Mouse (Mus musculus) kidney, adult 9 months (tissue): ENCODE results near the gene Apob.
A peak's percentile ranks its signal among the peaks of the same experiment; 100 is the strongest.
"Not testable (repeated sequence)": the region's sequence is repeated elsewhere in the genome, so short reads cannot be mapped to it uniquely, and the experiment has no call there.

Experiments used
- DNase-seq: peaks from one replicate; pipeline ENCODE4 v3.0.0; 2022

Apob gene

DNA sequence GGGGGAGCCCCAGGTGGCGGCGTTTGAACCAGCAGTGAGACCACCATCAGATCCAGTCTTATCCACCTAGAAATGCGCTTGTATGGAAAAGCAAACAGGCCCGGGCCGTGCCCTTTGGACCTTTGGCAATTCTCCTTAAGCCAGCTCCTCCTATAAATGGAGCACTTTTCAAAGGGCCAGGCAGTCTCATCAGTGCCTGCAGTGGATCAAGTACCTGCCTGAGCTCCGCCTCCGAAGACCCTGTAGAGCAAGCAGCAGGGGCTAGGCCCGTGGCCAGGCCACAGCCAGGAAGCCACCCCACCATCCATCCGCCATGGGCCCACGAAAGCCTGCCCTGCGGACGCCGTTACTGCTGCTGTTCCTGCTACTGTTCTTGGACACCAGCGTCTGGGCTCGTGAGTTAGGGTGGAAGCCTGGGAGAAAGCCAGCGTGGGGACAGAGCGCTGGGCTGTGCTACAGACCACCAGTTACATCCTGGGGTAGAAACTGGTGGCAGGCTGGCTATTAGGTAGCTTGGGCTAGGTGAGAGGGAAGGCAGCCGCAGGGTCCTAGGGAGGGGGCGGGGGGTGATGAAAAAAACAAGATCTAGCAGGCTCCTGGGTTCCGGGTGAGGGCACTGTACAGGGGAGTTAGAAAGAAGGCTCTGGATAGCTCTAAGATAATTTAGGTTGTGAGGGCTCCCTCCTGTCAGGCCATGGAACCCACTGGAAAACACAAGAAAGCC, at the start of gene Apob:
Gene Apob (plus strand): TSS at position 183 of the 724 bp plus-strand sequence.
- DNase-seq: peak; percentile 81

DNA sequence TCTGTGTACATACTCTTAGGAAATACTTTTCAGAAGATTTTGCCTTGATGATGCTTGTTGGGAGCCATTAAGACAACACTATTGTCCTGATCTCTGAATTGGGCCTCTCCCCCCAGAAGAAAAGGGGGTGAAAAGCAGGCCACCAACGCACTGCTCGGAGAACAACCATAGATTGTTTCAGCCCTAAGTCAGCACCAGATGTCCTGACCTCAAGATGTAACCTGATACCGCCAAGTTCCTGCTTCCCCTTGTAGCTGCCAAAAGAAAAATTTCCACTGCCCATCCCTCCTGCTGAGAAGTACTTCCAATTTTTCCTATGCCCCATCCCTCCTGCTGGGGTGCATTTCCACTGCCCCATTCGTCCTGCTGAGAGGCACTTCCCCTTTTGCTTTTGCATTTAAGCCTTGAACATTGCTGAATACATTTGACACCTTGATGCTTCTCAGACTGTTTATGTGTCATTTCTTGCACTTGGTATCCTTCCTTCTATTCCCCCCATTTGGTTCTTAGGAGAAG, 45.0 kb upstream of the Apob start:
- no peak for DNase-seq

DNA sequence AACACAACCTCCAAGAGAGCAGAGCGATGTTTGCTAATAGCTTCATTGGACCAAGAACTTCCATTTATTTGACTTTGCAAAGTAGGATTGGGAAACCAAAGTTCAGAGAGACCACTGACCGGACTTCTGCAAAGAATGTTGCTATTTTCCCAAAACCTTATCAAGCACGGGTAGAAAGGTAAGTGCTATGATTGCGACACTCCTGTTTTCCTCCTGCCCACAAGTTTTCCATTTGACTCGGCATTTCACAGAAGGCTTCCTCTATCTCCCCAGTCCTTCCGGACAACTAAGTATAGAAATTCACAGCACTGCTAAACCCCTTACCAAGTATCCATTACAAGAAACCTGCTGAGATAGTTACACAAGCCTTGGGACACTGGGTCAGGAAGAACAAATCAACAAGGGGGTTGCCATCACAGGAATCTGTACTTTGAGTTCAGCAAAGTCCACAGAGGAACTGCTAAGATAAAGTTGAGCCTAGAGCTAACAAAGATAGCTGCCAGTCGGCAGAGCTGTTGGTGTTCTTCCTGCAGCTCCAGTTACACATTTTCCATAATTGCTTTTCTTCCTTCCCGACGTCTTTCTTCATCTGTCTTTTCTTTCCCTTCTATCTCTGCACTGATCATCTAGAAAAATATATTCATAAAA, 27.2 kb upstream of the Apob start:
- DNase-seq: no peak

DNA sequence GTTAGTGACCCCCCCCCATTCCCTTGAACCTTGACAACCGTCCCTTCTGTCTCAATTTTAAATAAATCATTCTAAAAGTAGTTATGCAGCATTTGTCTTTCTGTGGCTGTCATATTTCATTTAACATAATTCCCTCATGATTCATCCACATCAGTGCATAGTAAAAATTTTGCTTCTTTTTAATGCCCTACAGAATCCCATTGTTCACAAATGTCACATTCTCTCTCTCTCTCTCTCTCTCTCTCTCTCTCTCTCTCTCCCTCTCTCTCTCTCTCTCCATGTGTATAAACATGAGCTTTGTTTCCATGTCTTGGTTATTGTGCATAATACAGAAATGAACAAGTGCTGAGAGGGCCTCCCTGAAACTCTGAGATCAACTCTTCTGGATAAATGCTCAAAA, 18.6 kb upstream of the Apob start:
- DNase-seq: no peak

DNA sequence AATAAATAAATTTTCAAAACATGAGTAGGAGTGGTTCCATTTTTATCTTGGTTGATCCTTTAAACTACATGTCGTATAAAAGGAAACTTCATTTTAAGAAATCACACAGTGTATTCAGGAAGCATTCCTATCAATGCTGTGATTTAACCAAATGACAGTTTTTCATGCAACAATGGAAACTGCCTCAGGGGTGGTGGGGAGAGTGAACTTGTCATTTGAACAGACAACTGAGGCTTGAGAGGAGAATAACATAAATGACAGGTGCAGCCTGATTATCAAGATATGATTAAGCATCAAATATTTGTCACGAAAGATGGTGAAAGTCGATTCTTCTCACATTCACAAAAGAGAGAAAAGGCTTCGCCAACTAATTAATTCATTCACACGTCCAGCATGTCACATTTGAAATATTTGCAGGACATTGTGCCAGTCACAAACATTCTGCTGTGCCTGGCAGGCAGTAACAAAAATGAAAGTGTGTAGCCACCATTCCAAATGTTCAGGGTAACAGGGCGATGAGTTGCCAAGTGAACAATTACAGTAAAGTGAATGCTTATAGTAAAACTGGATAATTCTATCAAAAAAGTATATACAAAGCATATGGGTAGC, 18.0 kb upstream of the Apob start:
- DNase-seq: no peak

DNA sequence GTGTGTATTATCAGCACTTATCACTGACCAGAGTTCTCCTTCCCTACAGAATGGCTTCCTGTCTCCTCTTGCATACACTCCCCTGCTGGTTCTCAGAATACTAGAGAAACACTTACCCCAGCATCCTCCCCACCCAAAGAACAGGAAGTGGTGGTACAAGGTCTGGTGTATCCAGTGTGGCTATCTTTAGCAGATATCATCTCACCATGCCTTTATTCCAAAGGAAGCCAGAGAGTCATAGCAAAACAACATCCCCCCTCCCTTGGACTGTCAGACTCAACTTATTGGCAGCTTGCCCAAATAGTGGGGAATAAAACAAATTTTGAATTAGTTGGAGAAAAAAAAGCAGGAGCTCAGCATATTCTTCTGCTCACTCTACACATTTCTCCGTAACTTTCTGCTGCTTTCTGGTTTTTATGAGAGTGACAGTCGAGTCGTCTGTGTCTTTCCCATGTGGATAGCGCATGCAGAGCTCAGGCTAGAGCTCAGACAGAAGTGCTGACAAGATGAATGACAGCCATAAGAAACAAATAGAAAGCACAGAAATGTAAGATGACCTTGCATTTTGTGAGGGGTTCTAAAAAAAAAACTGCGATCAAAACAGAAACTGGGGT, 15.0 kb upstream of the Apob start:
- no peak for DNase-seq

DNA sequence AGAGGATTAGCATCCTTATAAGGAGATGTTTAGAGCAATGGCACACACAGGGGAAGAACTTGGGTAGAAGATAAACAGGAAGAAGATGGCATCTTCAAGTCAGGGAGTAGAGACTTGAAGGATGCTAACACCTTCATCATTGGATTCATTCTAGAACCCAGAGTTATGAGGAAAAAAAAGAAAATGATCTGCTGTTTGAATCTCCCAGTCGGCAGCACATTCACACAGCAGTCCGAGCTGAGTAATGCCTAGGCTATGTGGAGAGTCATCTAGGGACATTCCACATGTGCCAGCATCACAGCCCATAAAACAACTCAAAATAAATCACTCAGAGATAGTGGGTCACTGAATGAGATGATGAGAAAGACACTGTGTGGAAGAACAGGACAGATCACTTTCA, 10.2 kb upstream of the Apob start:
- DNase-seq: no peak

DNA sequence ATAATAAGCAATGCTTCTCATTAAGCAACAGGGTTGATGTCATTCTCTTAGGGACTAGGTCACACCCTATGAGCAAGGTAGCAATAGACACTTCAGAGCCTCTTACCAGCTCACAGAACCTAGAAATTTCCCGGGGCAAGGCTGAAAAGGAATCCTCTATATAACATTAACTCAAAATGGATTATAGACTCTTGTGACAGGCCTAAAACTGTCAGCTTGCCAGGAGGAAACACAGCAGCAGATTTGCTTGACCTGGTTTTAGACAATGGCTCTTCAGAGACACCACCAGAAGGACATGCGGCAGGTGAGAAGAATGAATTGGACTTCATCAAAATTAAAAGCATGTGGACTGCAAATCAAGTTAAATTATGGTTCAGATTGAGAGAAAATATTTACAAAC, 7.1 kb upstream of the Apob start:
- no peak for DNase-seq

DNA sequence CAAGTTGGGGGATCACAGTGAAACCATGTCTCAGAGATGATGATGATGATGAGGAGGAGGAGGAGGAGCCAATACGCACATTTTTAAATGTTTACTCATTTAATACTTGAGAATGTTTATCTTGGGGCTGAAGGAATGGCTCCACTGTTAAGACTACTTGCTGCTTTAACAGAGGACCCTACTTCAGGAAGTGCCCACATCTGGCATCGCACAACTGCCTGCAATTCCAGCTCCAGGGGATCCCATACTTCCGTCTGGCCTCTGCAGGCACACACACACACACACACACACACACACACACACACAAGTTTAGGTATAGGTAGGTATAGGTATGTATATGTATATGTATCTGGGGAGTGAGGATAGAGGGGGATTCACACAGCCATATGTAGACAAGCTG, 6.6 kb upstream of the Apob start:
- no peak for DNase-seq

DNA sequence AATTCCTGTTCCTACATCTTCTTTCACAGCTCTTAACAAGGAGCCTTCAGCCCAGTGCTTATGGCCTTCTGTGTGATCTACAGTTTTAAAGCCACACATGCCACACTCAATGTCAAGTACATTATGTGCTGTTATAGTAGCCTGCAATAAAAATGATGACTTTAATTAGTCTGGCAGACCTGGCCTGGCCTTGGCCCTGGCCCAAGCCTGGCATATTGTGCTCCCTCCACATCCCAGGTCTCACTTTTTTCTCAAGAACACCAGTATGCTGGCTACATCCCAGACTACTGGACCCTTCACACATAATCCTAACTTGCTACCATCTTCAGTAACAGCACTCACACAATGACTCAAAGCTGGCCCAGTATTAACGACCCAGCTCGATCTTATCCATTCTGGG, 5.7 kb upstream of the Apob start:
- no peak for DNase-seq

DNA sequence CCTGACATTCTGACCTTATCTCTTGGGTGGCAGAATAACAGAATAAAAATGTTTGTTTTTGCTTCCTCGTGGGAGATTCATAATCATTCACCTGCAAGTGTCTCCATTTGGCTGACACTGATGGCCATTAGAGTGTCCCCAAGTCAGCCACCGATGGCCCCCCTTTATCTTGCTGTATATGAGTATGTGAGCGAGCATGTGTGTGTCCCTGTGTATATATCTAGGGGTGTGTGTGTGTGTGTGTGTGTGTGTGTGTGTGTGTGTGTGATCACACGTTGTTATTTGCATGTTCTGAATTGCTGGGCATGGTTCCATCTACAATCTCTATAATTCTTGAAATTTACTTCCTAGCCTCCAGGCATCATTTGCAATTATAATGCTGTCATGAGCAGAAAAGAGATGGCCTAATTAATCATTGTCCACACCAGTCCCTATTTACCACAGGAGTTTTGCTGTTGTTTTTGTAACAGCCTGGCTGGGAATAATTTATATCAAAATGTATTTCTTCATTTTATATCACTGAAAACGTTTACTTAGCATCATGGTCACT, 3.6 kb upstream of the Apob start:
- DNase-seq: no peak

DNA sequence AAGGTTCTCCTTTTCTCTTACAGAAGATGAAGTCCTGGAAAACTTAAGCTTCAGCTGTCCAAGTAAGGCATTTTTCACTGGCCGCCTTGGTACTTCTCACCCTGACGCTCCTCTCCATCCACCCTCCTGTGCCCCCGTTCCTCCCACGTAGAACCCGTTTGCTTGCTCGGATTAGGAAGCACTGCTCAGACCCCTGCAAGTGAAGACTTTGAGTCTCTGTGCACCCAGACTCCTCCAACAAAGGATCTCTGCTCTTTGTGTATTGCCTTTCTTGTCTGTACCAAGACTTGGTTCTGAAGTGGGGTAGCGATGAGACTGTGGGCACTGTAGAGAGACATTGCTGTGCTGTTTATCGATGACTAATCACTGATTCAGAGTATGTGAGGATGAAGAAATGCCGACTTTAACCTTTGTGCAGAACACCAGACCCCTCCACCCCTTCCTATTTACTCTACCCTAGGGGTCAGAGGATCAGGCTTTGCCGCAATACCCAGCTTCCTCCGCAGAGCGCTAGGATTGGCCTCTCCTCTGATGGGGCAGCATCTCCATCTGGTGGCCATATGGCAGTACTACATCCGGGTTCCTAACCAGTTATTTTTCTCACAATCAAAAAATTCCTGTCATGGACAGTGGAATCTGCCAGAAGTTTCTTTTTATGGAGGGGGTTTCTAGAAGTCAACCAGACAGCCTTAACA, 889 bp downstream of the Apob start:
- DNase-seq: peak; percentile 79

DNA sequence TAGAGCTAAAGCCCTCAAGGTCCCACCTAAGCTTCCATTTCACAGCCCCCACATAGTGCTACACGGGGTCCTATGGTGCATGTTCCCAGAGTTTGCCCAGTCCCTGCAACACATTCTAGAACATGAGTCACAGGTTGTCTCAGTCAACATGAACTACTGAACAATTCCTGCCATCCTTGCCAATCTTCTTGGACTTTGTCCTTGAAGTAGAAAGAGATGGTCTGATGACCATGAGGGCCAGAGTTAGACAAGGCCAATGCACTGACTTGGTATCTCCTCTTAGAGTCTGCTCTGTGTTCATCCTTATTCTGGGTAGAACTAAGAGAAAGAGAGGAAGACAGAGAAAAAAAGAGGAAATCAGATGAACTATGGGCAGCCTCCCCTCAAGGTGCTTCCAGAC, 7.0 kb downstream of the Apob start:
- no peak for DNase-seq

DNA sequence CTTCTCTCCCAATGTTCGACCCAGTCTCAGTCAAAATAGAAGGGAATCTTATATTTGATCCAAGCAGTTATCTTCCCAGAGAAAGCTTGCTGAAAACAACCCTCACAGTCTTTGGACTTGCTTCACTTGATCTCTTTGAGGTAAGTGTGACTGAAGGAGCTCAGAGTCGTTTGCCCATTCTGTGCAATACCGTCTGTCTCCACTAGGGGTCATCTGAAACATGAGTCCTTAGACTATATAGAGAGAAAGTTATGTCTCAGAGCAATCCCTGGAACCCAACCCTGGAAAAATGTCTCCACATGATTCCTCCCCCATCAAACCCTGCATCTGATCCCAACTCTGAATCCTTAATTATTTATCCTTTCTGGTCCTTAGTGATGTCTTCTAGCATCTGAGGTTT, 13.4 kb downstream of the Apob start:
- peak; percentile 31 for DNase-seq

DNA sequence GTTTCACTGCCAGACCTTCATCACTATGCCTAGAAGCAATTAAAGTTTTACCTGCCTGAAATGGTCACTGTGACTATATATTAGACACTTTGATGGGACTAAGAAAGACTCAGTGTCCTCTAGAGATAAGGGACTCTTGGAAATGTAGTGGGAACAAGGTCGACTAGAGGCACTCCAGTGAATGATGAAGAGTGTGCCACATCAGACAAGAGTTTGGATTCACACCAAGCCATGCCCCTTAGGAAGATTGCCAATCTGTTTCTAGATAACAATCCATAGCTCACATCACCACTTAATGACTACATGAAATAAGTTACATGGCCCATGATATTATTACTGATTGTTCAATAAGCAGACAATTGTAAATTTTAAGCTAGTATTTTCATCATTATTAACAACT, 14.1 kb downstream of the Apob start:
- DNase-seq: no peak

DNA sequence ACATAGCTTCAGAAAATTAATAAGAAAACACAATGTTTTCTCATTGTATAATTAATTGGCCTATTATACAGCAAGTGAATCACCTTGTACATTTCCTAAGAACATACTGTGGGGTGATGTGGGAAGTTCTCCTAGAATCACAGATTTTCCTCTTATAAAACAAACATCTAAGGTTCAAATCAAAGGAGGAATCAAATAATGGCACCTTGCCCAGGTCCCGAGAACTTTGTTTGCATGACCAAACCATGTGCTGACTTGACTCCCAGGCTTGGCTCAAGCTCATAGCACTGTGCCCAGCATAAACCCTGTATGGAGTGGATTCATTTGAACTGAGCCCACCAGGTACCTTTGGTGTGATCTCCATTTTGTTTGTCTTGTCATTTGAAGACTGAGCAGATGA, 43.5 kb downstream of the Apob start:
- no peak for DNase-seq

DNA sequence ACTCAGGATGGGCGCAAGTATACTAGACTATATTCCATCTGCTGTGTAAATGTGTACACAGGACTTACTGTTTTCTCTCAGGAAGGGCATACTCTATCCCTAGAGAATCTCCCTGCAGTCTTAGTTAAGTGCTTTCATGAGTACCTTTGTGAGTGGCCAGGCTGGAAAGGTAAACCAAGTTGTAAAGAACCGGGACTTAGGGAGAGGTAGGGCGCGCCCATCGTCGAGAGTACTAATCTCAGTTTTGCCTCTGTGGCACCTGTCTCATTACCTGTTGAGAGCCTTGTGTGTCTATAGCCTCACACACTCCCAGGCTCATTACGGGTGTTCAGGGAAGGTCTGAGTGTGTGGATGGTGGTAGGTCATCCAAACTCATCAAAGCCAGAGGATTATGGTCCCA, 52.1 kb downstream of the Apob start:
- DNase-seq: no peak

DNA sequence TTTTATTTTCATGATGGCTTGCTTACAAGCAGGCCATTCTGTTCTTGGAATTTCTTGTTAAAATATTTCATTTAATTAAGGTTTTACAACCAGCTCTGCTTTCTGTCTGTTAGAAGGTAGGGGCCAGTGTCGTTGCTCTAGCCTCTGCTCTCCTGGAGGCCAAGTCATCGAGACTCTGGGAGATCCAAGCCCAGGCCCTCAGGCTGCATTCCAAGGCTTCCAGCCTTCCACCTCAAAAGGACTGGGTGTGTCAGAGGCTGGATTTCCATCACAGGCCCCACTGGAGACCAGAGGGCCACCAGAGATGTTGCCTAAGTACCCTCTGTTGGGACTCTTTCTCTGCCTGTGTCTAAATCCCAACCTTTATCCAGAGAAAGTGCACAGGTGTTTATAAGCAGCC, 52.6 kb downstream of the Apob start:
- DNase-seq: peak; percentile 3

DNA sequence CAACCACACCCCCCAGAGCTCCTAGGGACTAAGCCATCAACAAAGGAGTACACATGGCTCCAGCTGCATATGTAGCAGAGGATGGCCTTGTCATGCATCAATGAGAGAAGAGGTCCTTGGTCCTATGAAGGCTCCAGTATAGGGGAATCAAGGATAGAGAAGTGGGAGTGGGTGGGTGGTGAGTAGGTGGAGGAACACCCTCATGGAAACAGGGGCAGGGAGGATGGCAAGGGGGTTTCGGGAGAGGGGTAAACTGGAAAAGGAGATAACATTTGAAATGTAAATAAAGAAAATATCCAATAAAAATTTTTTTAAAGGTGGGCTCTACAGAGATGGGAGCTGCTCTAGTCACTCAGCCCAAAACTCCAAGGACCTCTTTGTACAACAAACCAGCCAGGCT, 53.7 kb downstream of the Apob start:
- DNase-seq: not testable (repeated sequence)

DNA sequence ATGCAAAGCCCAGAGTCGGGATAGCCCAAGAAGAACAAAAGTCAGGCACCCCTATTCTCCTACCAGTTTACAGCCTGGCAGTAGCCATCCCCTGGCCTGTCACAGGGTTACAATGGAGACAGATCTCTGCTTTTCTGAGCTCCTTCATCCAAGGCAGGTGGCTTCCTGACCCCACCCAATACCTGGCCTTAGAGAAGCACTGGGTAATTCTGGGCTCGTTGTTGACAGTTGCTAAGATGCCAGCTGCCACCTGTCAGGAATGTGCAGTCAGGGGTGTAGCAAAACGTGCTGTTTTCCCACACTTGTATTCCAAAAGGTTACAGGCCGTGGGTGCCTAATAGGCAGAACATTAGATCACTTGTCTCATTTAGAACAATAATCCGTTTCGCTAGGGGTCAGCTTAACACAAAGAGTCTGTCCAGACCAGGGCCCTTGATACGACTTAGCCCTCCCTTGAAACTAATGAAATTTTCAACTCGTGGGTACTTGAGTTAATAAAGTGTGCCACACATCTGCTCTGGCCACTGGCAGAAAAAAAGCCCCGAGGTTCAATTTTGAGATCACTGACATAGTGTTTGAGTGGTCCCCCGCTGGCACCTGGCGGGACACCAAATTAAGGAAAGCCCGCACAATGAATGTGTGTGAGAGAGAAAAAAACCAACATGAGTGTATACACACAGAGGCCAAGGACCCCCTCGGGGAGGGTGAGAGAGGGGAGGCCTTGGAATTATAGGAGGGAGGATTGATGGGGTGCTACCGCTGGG, 54.3 kb downstream of the Apob start:
- no peak for DNase-seq

DNA sequence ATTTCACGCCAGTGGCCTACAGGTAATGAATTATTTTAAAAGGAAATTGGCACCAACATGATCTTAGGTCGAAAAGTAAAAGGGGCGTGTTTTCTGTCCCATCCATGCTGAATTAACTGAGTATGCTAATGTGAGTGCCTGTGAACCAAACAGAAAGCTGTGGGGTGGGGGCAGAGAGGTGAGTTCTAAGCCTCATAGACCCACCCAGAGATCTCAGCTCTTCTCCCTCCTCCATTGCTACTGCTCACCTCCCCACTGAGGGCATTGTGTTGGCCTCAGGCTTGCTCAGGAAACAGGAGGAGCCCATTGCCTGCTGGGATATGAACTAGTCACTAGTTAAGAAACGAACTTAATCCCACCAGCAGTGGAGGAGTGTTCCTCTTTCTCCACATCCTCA, 54.9 kb downstream of the Apob start:
- no peak for DNase-seq

DNA sequence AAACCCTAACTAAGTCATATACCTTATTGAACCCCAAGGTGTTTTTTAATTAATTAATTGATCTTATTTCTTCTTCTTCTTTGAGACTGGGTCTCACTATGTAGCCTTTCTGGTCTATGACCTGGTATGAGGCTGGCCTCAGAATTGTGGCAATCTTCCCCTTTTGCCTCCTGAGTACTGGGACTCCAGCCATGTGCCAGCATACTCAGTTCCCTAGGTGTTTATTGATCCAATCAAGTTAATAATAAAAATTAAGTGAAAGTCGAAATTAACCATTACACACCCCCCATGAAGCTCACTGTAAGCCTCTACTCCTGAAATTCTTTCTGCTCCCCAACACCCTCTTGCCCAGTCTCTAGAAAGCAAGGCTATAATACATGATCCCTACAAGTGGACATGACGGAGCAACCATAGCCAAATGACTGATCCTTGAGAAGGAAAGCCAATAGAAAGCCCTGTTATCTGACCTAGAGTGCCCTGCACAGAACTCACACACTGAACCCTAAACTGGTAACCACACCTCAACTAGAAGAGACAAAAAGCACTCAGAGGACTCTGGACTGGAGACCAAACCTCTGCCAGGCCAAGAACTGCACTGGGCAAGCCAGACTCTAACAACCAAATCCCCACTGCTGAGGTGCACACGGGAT, 60.8 kb downstream of the Apob start:
- peak; percentile 33 for DNase-seq
